ENCODE assay signal across 18 mouse cellular contexts in the genomic region with DNA sequence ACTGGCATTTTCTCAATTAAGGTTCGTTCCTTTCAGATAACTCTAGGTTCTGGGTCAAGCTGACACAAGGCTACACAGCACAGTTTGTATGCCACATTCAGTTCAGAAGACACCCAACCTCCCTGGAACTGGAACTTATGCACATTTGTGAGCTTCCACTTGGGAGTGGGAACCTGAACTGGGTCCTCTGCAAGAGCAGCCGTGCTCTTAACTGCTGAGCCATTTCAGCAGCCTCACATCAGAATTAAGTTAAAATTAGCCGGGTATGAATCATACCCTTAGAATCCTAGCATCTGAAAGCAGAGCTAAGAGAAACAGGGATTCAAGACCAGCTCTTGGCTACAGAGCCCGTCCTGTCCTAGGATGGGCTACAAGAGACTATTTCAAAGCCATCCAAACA. TPM values are rescaled to one million over a fixed set of nuclear protein-coding genes. Genes with fewer than 3 reads are reported as not detected.
A peak's percentile ranks its signal among the peaks of the same experiment; 100 is the strongest.
DNase-seq lines count a peak whose midpoint lies in the region; ATAC-seq and TF ChIP-seq lines count a peak whose summit lies in the region.
"Had no signal": no experiment of that assay in that cellular context is flagged by ENCODE, and none has a peak within 500 bp of the region (broad histone marks: within the 10 kb centered on the region; RNA-seq: fewer than 3 reads in every experiment).

No protein-coding gene starts in this region.

- intact Hi-C loops in left cerebral cortex, adult 2 months (cut with DNase I): no loop called here
- intact Hi-C loops in left cerebral cortex, postnatal 4 days (cut with DNase I): loop anchor here (5.0 kb wide), 1 partner anchor 50 kb away; a partner anchor contains a TSS

- no peak for DNase-seq in frontal cortex, postnatal 25 days (ENCODE audit: low spot score in 2 of 2)
- DNase-seq in left cerebral cortex, adult 2 months (ENCODE audit: extremely low spot score in 1 of 2, low spot score in 2 of 2): peak in 1 of 2 experiments; percentile 27
- DNase-seq in left cerebral cortex, postnatal 4 days: no peak
- peak; percentile 86 for DNase-seq in brain, adult 2 months (ENCODE audit: low read depth, low spot score)
- DNase-seq: adrenal gland, postnatal 25 days; gastrocnemius, postnatal 10 days; kidney, postnatal 25 days; lung, embryonic 14.5 days; thymus, adult 18-20 months had no signal

- H3K9me3 ChIP-seq in hindbrain, embryonic 13.5 days: no peaks in the 10 kb centered on the region
- H3K9me3 ChIP-seq in forebrain, embryonic 15.5 days: no peaks in the 10 kb centered on the region
- H3K9me3 ChIP-seq: midbrain, embryonic 13.5 days had no signal

- no peaks in the 10 kb centered on the region for H3K27me3 ChIP-seq in myocyte (ENCODE audit: control insufficient read depth, insufficient read depth, insufficient read length)
- H3K27me3 ChIP-seq in hindbrain, embryonic 13.5 days: peaks cover 3% of the 10 kb centered on the region; the same call in 1 of the 2 replicates
- H3K27me3 ChIP-seq in forebrain, embryonic 15.5 days: no peaks in the 10 kb centered on the region
- H3K27me3 ChIP-seq: CH12.LX had no signal

- WGBS in hindbrain, embryonic 13.5 days: 93% methylated on average over 4 of the region's 4 CpGs
- WGBS in forebrain, embryonic 15.5 days: 92% methylated on average over 4 of the region's 4 CpGs

- TF ChIP-seq POLR2A in myocyte (IDR thresholded peaks at IDR 0.05; ENCODE audit: insufficient read length, low read depth): no peak

- peak; percentile 48 for ATAC-seq in frontal cortex, adult (ENCODE audit: low TSS enrichment)
- ATAC-seq in hindbrain, embryonic 13.5 days (ENCODE audit: low FRiP score): no peak
- ATAC-seq in forebrain, embryonic 15.5 days (replicated peaks): no peak
- ATAC-seq: hindbrain, postnatal 0 days; midbrain, embryonic 13.5 days had no signal

- H3K79me2 ChIP-seq in myocyte (ENCODE audit: control insufficient read depth, insufficient read depth): peaks cover 14% of the 10 kb centered on the region

- no peak overlapping the region for H3K9ac ChIP-seq in hindbrain, embryonic 13.5 days
- H3K9ac ChIP-seq in forebrain, embryonic 15.5 days (replicated peaks): no peak overlapping the region
- H3K9ac ChIP-seq: lung, embryonic 14.5 days; midbrain, embryonic 13.5 days had no signal

- H3ac ChIP-seq in myocyte (ENCODE audit: control insufficient read depth, insufficient read length): no peak overlapping the region

- H3K4me1 ChIP-seq in hindbrain, embryonic 13.5 days (replicated peaks): peaks cover 48% of the 10 kb centered on the region
- peaks cover 47% of the 10 kb centered on the region for H3K4me1 ChIP-seq in forebrain, embryonic 15.5 days

- peak overlapping the region; percentile 98 for H3K27ac ChIP-seq in left cerebral cortex, adult 2 months
- H3K27ac ChIP-seq in hindbrain, embryonic 13.5 days: no peak overlapping the region
- no peak overlapping the region for H3K27ac ChIP-seq in forebrain, embryonic 15.5 days (replicated peaks)
- H3K27ac ChIP-seq: midbrain, embryonic 13.5 days had no signal

- peaks cover 6% of the 10 kb centered on the region for H3K36me3 ChIP-seq in myocyte (ENCODE audit: control insufficient read depth, insufficient read depth)
- H3K36me3 ChIP-seq in hindbrain, embryonic 13.5 days: peaks cover 14% of the 10 kb centered on the region
- no peaks in the 10 kb centered on the region for H3K36me3 ChIP-seq in forebrain, embryonic 15.5 days

- peak overlapping the region; percentile 92 for H3K4me2 ChIP-seq in myocyte (ENCODE audit: low read depth)
- H3K4me2 ChIP-seq in hindbrain, embryonic 13.5 days: no peak overlapping the region
- H3K4me2 ChIP-seq in forebrain, embryonic 15.5 days (replicated peaks): no peak overlapping the region

- no peak for TF ChIP-seq CTCF in left cerebral cortex, adult 2 months (IDR thresholded peaks at IDR 0.05)

- no peak overlapping the region for H3K4me3 ChIP-seq in left cerebral cortex, adult 2 months
- H3K4me3 ChIP-seq in myocyte: no peak overlapping the region
- no peak overlapping the region for H3K4me3 ChIP-seq in hindbrain, embryonic 13.5 days
- H3K4me3 ChIP-seq in forebrain, embryonic 15.5 days: no peak overlapping the region

TF ChIP-seq in myocyte, 11 proteins besides CTCF, POLR2A, EP300 and RAD21:
- TF ChIP-seq MYOD1 (IDR thresholded peaks at IDR 0.05; ENCODE audit: control insufficient read depth in 1 of 3, insufficient read length in 2 of 3, low read depth in 2 of 3) (no peak), USF1 (IDR thresholded peaks at IDR 0.05; ENCODE audit: low read depth) (no peak), CEBPB (IDR thresholded peaks at IDR 0.05; ENCODE audit: insufficient read depth, poor library complexity, severe bottlenecking) (no peak; the same call in 1 of the 2 replicates), E2F4 (IDR thresholded peaks at IDR 0.05; ENCODE audit: insufficient read depth) (no peak), TCF12 (IDR thresholded peaks at IDR 0.05; ENCODE audit: insufficient read depth, poor library complexity, severe bottlenecking) (no peak)

RNA-seq across cellular contexts. Expression of a gene that starts 1.1 kb away (rescaled TPM):
- 1 to 10 TPM; 4.4 to 5.4 TPM for total RNA-seq in left cerebral cortex, adult 2 months (2021)
- 1 to 10 TPM; 4.1 TPM for total RNA-seq in left cerebral cortex, postnatal 4 days (2021)
- polyA plus RNA-seq in myocyte (2012; fragmentation: generic; extraction: Trizol): 41.2 TPM
- polyA plus RNA-seq in hindbrain, embryonic 13.5 days (2015; fragmentation: Nextera tagmentation; extraction: Ambion mirVana): 7.8 and 8.4 TPM in 2 replicates
- 4.4 and 5.0 TPM in 2 replicates for polyA plus RNA-seq in forebrain, embryonic 15.5 days (2015; fragmentation: Nextera tagmentation; extraction: Ambion mirVana)

RNA-seq across cellular contexts. Expression of a gene that starts 6.7 kb away (rescaled TPM):
- 100 to 1,000 TPM; 734 to 769 TPM for total RNA-seq in left cerebral cortex, adult 2 months (2021)
- 100 to 1,000 TPM; 275 to 296 TPM for total RNA-seq in left cerebral cortex, postnatal 4 days (2021)
- polyA plus RNA-seq in myocyte (2012; fragmentation: generic; extraction: Trizol): 1,480 TPM
- 361 and 374 TPM in 2 replicates for polyA plus RNA-seq in hindbrain, embryonic 13.5 days (2015; fragmentation: Nextera tagmentation; extraction: Ambion mirVana)
- polyA plus RNA-seq in forebrain, embryonic 15.5 days (2015; fragmentation: Nextera tagmentation; extraction: Ambion mirVana): 352 and 365 TPM in 2 replicates

RNA-seq across cellular contexts. Expression of a gene that starts 21.9 kb away (rescaled TPM):
- 100 to 1,000 TPM; 184 to 190 TPM for total RNA-seq in left cerebral cortex, adult 2 months (2021)
- total RNA-seq in left cerebral cortex, postnatal 4 days (2021): 100 to 1,000 TPM; 192 to 202 TPM
- polyA plus RNA-seq in myocyte (2012; fragmentation: generic; extraction: Trizol): 123 TPM
- 189 and 200 TPM in 2 replicates for polyA plus RNA-seq in hindbrain, embryonic 13.5 days (2015; fragmentation: Nextera tagmentation; extraction: Ambion mirVana)
- polyA plus RNA-seq in forebrain, embryonic 15.5 days (2015; fragmentation: Nextera tagmentation; extraction: Ambion mirVana): 194 and 200 TPM in 2 replicates

RNA-seq across cellular contexts. Expression of a gene that starts 22.0 kb away (rescaled TPM):
- total RNA-seq in left cerebral cortex, adult 2 months (2021): under 1 TPM; 0.63 to 0.66 TPM
- total RNA-seq in left cerebral cortex, postnatal 4 days (2021): 10 to 100 TPM in 1 of 2 experiments, 1 to 10 TPM in 1; 6.9 to 10.8 TPM
- polyA plus RNA-seq in myocyte (2012; fragmentation: generic; extraction: Trizol): 28.8 TPM
- 42.6 and 51.2 TPM in 2 replicates for polyA plus RNA-seq in hindbrain, embryonic 13.5 days (2015; fragmentation: Nextera tagmentation; extraction: Ambion mirVana)
- polyA plus RNA-seq in forebrain, embryonic 15.5 days (2015; fragmentation: Nextera tagmentation; extraction: Ambion mirVana): 100 and 106 TPM in 2 replicates

RNA-seq across cellular contexts. Expression of a gene that starts 27.8 kb away (rescaled TPM):
- total RNA-seq in left cerebral cortex, adult 2 months (2021): 1 to 10 TPM; 1.6 to 1.9 TPM
- total RNA-seq in left cerebral cortex, postnatal 4 days (2021): 1 to 10 TPM; 2.1 to 4.3 TPM
- polyA plus RNA-seq in myocyte (2012; fragmentation: generic; extraction: Trizol): 0.13 TPM
- polyA plus RNA-seq in hindbrain, embryonic 13.5 days (2015; fragmentation: Nextera tagmentation; extraction: Ambion mirVana): 4.0 and 6.3 TPM in 2 replicates
- polyA plus RNA-seq in forebrain, embryonic 15.5 days (2015; fragmentation: Nextera tagmentation; extraction: Ambion mirVana): 3.7 and 4.8 TPM in 2 replicates
- total RNA-seq: CH12.LX; common myeloid progenitor, adult 5-6 weeks; gastrocnemius, postnatal 10 days had no signal
- polyA plus RNA-seq: erythroblast, embryonic 14.5 days had no signal
